Mouse (Mus musculus) cortical plate, adult 2 months (tissue): Measurements from ENCODE around the gene Kcnk13.

Experiments
- CTCF ChIP-seq: fragments of 200-500 bp; IDR thresholded peaks from 2 replicates; pipeline ENCODE4 v1.5.1; 2011; ENCODE audit warnings: mild to moderate bottlenecking, control low read depth, low read length; ENCODE audit not compliant: insufficient read depth; ENCODE audit errors: extremely low read depth
- POLR2A ChIP-seq: fragments of 200-500 bp; IDR thresholded peaks from 2 replicates; pipeline ENCODE4 v1.6.1; 2011; ENCODE audit warnings: mild to moderate bottlenecking, low read length, control low read depth; ENCODE audit not compliant: insufficient read depth; ENCODE audit errors: extremely low read depth

- no peak for TF ChIP-seq CTCF
- TF ChIP-seq POLR2A: no peak
These were observed 68.2 kb downstream of the Kcnk13 start for GRCm38 (mm10) chr12:100032521-100032920.
